Mouse (Mus musculus) C2C12 (cell line): ENCODE measurements around the gene Mrvi1.

ENCODE experiments used
- CEBPB ChIP-seq: IDR thresholded peaks from one replicate; pipeline ENCODE4 v1.6.1; 2011; ENCODE audit warnings: low read depth, mild to moderate bottlenecking, control low read depth, moderate library complexity
- CTCF ChIP-seq: IDR thresholded peaks from one replicate; pipeline ENCODE4 v1.5.1; 2011; ENCODE audit not compliant: control insufficient read depth, insufficient read depth, insufficient read length

GRCm38 (mm10) chr7:110956422-110957170 is 25.7 kb downstream of the Mrvi1 start:
- TF ChIP-seq CEBPB (no peak), CTCF (no peak)
